Mouse (Mus musculus): ENCODE measurements around the gene Klri2. TPM values are rescaled to one million over a fixed set of nuclear protein-coding genes. Genes with fewer than 3 reads are reported as not detected.
"Not testable (repeated sequence)": the region's sequence is repeated elsewhere in the genome, so short reads cannot be mapped to it uniquely, and the experiment has no call there.

The Klri2 gene
- polyA plus RNA-seq (2014; fragmentation: Nextera tagmentation; extraction: Ambion mirVana) = not detected in 2 replicates

DNA sequence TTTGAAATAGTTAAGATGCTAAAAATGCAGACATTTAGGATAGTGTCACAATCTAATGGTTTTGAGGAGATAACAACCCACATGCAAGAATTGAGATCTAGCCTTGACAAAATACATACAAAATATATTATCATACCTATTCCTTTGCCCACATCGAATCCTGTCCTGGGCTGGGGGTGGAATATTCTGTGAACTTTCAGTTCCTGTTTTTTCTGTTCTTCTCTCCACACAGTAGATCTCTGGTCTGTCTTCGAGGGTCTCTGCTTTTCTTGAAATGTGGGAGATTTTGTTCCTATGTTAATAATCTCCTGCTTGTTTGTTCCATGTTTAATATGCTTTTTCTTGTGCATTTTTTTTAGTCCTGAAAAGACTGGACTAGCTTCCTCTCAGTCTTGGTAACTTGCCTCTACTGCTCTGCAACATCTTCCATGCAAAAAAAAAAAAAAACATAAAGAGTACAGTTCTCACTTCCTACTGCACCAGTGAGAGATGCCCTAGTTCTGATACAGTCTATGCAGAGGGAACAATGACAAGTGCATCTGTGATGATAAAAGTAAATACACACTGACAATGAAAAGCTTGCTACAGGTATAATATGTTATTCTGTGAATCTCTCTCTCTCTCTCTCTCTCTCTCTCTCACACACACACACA lies at the start of gene Klri2:
Klri2 (minus strand) TSS at position 416 of the 653 bp plus-strand sequence.
- Histone ChIP-seq H3K4me1 (ENCODE audit: insufficient read depth) (no peaks in the 10 kb centered on the region), H3K4me3 (ENCODE audit: low read depth, low read length) (no peak within 1 kb of the TSS), H3K4me2 (no peak within 1 kb of the TSS), H3K9ac (no peak within 1 kb of the TSS), H3K27ac (ENCODE audit: low read depth) (no peak within 1 kb of the TSS), H3K36me3 (ENCODE audit: insufficient read depth) (no peaks in the 10 kb centered on the region), H3K9me3 (ENCODE audit: low read depth, low read length) (no peaks in the 10 kb centered on the region), H3K27me3 (ENCODE audit: insufficient read depth, low read length) (no peaks in the 10 kb centered on the region)
- no peak for DNase-seq
- ATAC-seq (ENCODE audit: insufficient read depth) = no peak
- WGBS = 66% methylated on average over 2 of the region's 2 CpGs
- no peak for TF ChIP-seq CTCF (IDR thresholded peaks at IDR 0.05; ENCODE audit: low read depth)

DNA sequence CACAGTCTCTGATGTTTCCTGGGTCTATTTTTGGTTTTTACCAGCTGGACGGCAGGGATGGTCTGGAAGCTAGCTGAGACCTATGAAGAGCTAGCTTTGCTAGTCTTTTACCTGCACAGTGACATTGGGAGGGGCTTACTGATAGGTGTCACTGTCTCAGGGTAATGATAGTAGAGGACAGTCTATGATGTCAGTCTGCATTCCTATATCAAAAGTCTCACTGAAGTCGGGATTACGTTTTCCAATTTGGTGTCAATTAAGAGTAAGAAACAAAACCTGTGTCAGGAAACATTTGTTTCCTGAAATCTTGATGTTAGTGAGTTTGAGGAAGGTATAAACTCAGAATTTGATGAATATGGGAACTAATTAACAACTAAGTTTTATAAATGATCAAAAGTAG lies 43.9 kb upstream of the Klri2 start, which contains the start of gene Gm156:
Gm156 (minus strand) TSS at position 101 of the 400 bp plus-strand sequence.
- not testable (repeated sequence) for H3K4me1 ChIP-seq (ENCODE audit: insufficient read depth); H3K9me3 ChIP-seq (ENCODE audit: low read depth, low read length); H3K4me3 ChIP-seq (ENCODE audit: low read depth, low read length); H3K27ac ChIP-seq (ENCODE audit: low read depth); H3K27me3 ChIP-seq (ENCODE audit: insufficient read depth, low read length); H3K36me3 ChIP-seq (ENCODE audit: insufficient read depth); DNase-seq; ATAC-seq (ENCODE audit: insufficient read depth); H3K4me2 ChIP-seq; H3K9ac ChIP-seq
- 89% methylated on average over 3 of the region's 3 CpGs for WGBS

DNA sequence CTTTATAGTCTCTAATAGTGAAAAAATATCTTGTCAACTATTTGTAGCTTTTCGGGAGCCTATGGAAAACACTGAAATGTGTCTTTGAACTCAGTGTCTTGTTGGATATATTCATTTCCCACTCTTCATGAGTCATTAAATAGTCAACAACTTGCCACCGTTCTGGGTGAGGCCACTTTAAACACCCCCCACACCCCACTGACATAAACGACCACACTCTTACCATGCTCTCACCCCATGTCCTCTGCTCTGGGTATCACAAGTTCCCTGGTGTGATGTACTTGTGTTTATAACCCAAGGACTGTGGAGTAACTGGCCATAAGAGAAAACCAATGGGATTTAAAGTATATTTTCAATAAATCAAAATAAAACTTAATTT lies 7.4 kb upstream of the Klri2 start:
- ATAC-seq (ENCODE audit: insufficient read depth) = no peak
- no peaks in the 10 kb centered on the region for H3K4me1 ChIP-seq (ENCODE audit: insufficient read depth)
- 76% methylated on average over 3 of the region's 3 CpGs for WGBS

DNA sequence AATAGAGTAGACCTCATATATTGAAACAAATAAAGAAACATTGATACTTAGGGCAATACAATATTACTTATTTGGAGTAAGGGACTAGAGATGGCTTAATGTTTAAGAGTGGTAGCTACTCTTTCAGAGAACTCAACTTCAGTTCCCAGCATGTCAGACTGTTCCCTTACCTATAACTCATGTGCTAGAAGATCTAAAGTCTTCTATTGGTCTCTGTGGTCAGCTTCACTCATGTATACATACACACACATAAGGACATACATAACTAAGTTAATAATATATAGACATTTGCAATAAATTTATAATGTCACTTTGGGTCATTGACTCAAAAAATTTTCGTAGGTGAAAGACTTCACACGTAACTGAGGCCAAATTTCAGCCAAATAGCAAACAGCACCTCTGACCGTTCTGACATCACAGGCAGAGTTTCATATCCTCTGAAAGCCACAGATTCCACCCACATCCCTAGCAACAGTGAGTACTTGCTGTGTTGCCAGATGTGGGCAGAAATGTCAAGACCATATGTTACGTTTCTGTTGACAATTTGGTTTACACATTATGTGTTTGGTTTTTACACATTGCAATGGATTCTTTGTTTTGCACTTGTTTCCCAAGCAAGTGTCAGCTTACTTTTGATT lies 6.9 kb upstream of the Klri2 start:
- WGBS = 75% methylated on average over 4 of the region's 4 CpGs
- no peak for TF ChIP-seq CTCF (IDR thresholded peaks at IDR 0.05; ENCODE audit: low read depth)
- H3K36me3 ChIP-seq (ENCODE audit: insufficient read depth) = no peaks in the 10 kb centered on the region
- ATAC-seq (ENCODE audit: insufficient read depth) = no peak
- H3K27ac ChIP-seq (ENCODE audit: low read depth) = no peak overlapping the region
- DNase-seq = no peak
- no peaks in the 10 kb centered on the region for H3K9me3 ChIP-seq (ENCODE audit: low read depth, low read length)
- H3K9ac ChIP-seq = no peak overlapping the region
- H3K4me1 ChIP-seq (ENCODE audit: insufficient read depth) = no peaks in the 10 kb centered on the region
- no peak overlapping the region for H3K4me2 ChIP-seq
- H3K27me3 ChIP-seq (ENCODE audit: insufficient read depth, low read length) = no peaks in the 10 kb centered on the region
- H3K4me3 ChIP-seq (ENCODE audit: low read depth, low read length) = no peak overlapping the region

More for the DNA sequence above, 7.4 kb upstream of the Klri2 start:
- H3K9ac ChIP-seq = no peak overlapping the region
- no peaks in the 10 kb centered on the region for H3K9me3 ChIP-seq (ENCODE audit: low read depth, low read length)
- no peak overlapping the region for H3K4me3 ChIP-seq (ENCODE audit: low read depth, low read length)
- DNase-seq = no peak
- H3K27me3 ChIP-seq (ENCODE audit: insufficient read depth, low read length) = no peaks in the 10 kb centered on the region
- H3K36me3 ChIP-seq (ENCODE audit: insufficient read depth) = no peaks in the 10 kb centered on the region
- no peak overlapping the region for H3K27ac ChIP-seq (ENCODE audit: low read depth)
- no peak overlapping the region for H3K4me2 ChIP-seq
- TF ChIP-seq CTCF (IDR thresholded peaks at IDR 0.05; ENCODE audit: low read depth) = no peak

DNA sequence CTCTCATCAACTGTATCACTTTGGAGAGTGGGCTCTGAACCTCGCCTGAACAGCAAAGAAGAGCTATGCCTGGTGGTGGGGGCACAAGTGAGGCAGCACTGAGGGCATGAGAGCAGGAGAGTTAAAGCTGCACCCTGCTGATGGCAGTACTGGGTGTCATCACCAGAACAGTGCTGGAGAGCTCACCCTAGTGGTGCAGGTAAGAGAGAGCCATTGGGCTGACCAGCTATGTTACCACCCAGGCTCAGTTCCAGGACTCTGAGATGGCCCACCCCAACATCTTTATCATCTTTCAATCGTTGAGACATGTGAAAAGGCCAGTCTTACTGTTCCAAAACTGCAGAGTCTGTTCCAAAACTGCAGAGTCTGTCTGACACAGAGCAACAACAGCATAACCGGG lies 5.9 kb upstream of the Klri2 start:
- ATAC-seq (ENCODE audit: insufficient read depth) (no peak), DNase-seq (no peak)
- Histone ChIP-seq H3K27ac (ENCODE audit: low read depth) (no peak overlapping the region), H3K4me2 (no peak overlapping the region), H3K27me3 (ENCODE audit: insufficient read depth, low read length) (no peaks in the 10 kb centered on the region), H3K36me3 (ENCODE audit: insufficient read depth) (no peaks in the 10 kb centered on the region), H3K4me1 (ENCODE audit: insufficient read depth) (no peaks in the 10 kb centered on the region), H3K9ac (no peak overlapping the region), H3K4me3 (ENCODE audit: low read depth, low read length) (no peak overlapping the region), H3K9me3 (ENCODE audit: low read depth, low read length) (no peaks in the 10 kb centered on the region)
- no peak for TF ChIP-seq CTCF (IDR thresholded peaks at IDR 0.05; ENCODE audit: low read depth)
- 57% methylated on average over 3 of the region's 3 CpGs for WGBS

DNA sequence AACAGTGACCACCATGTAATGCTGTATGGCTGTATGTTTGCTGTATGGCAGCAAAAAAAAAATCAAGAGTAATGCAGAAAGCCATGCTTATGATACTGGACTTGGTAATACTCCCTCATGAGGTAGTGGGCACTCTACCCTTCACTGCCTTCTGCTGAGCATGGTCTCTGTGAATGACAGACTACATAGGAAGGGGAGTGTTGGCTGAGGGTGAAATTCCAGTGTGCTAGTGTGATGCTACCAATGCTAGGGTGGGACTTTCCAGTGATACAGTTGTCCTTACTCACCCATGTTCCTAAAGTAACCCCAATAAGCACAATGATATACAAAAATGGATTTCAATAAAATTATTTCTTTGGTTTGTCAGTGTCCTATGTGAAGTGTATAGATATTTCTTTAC lies 3.9 kb downstream of the Klri2 start:
- Histone ChIP-seq H3K4me3 (ENCODE audit: low read depth, low read length) (no peak overlapping the region), H3K4me1 (ENCODE audit: insufficient read depth) (no peaks in the 10 kb centered on the region), H3K36me3 (ENCODE audit: insufficient read depth) (no peaks in the 10 kb centered on the region), H3K9ac (no peak overlapping the region), H3K27ac (ENCODE audit: low read depth) (no peak overlapping the region), H3K9me3 (ENCODE audit: low read depth, low read length) (no peaks in the 10 kb centered on the region), H3K27me3 (ENCODE audit: insufficient read depth, low read length) (no peaks in the 10 kb centered on the region), H3K4me2 (no peak overlapping the region)
- ATAC-seq (ENCODE audit: insufficient read depth) = no peak
- no peak for DNase-seq
- no peak for TF ChIP-seq CTCF (IDR thresholded peaks at IDR 0.05; ENCODE audit: low read depth)

DNA sequence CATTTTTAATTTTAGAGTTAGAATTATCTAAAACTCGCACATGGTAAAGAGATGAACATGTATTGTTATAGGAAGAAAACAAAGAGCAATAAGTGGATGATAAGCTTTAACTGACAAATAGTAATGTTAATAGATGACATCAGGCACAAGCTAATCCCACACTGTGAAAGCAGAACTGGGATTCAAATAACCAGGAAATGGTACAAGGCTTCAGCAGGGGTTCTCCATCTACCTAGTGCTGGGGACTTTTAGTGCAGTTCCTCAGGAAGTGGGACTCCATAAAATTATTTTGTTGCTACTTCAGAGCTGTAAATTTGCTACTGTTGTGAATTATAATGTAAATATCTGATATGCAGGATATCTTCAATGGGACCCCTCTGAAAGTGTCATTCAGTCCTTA lies 13.0 kb downstream of the Klri2 start:
- no peak for DNase-seq
- Histone ChIP-seq H3K36me3 (ENCODE audit: insufficient read depth) (no peaks in the 10 kb centered on the region), H3K9ac (no peak overlapping the region), H3K27me3 (ENCODE audit: insufficient read depth, low read length) (no peaks in the 10 kb centered on the region), H3K27ac (ENCODE audit: low read depth) (no peak overlapping the region), H3K4me3 (ENCODE audit: low read depth, low read length) (no peak overlapping the region), H3K4me1 (ENCODE audit: insufficient read depth) (no peaks in the 10 kb centered on the region), H3K4me2 (no peak overlapping the region), H3K9me3 (ENCODE audit: low read depth, low read length) (no peaks in the 10 kb centered on the region)
- no peak for TF ChIP-seq CTCF (IDR thresholded peaks at IDR 0.05; ENCODE audit: low read depth)
- WGBS = 80% methylated on average over 1 of the region's 1 CpGs
- ATAC-seq (ENCODE audit: insufficient read depth) = no peak

Data from lung, embryonic 14.5 days (tissue).